Mouse (Mus musculus): ENCODE measurements at regions not wholly inside any gene's neighbourhood (a gene's known extent, or its start where the extent isn't known, plus 50 kb on each side); places are given as distances from the start of the nearest gene placed in this dataset.
A peak's percentile ranks its signal among the peaks of the same experiment; 100 is the strongest.

DNA sequence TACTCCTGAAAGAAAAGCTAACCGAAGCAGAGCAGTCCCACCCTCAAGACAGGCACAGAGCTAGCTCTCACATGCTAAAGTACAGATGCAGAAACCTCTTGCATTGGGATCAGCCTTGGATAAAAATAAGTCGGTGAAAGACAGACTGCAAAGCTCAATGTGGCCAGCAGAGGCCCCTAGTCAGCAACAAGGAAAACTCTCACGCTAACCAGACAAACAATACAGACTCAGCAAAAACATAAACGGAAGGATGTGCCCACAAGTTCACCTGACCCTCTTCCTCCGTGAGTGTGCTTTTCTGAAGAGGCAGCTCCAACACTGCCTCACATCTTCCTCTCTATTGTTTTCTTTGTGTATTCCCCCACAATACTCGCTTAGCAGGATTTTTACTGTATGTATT is 77.8 kb downstream of the Rpia start:
- DNase-seq (ENCODE audit: low spot score in 2 of 2): peak; percentile 28 to 75

DNA sequence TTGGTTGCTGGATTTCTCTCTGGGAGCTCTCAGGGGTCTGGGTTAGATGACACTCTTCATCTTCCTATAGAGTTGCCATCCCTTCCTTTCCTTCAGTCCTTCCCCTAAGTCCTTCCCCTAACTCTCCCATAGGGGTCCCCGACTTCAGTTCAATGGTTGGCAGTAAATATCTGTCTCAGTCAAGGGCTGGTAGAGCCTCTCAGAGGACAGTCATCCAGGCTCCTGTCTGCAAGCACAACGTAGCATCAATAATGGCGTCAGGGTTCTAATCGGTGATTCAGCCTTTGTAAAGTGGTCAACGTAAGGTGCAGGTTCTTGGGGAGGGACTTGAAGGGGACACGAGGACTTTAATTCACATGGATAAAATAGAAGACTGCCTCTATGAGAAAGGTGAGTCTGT is 78.4 kb downstream of the Rpia start:
- DNase-seq (ENCODE audit: low spot score in 2 of 2): no peak

DNA sequence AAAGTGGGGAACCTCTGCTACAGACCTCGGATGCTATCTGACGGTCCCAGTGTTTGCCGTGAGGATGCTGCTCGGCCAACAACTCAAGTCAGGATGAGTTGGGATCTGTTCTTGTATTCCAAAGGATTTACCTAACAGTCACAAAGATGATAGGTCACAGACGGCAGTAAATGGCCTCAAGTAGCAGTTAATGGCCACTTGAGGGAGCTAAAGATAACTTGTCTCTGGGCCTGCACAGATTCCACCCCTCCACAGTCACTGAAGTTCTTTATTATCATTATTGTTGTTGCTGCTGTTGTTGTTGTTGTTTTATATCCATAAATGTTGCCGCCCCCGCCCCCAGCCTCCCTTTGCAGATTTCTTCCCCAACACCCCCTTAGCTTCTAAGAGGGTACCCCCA is 78.9 kb downstream of the Rpia start:
- no peak for DNase-seq (ENCODE audit: low spot score in 2 of 2)

DNA sequence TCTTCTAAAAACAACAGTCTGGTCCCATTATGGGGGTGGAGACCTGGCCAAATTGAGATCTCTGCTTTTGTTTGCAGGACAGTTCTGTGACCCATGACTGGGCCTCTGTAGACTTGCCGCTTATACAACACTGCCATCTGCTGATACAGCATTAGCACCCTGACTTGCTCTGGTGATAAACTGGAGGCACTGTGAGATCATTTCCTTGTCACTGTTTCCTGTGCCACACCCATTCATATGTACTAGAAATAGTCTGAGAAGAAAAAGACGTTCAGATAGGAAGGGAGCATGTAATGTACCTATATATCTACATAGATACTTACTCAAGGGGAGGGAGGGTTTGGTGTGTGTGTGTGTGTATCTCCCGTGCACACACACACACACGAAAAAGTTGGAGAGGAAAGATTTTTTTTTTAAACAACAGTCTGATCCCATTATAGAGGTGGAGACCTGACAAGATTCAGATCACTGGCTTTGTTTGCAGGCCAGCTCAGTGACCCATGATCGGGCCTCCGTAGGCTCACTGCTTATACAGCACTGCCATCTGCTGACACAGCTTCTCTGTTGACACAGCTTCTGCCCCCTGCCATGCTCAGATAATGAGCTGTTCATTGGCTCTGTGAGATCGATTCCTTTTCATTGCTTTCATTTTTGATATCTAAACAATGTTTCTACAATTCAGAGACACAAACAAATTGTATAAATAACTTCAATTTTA is 82.5 kb downstream of the Rpia start:
- DNase-seq (ENCODE audit: low spot score in 2 of 2): no peak

DNA sequence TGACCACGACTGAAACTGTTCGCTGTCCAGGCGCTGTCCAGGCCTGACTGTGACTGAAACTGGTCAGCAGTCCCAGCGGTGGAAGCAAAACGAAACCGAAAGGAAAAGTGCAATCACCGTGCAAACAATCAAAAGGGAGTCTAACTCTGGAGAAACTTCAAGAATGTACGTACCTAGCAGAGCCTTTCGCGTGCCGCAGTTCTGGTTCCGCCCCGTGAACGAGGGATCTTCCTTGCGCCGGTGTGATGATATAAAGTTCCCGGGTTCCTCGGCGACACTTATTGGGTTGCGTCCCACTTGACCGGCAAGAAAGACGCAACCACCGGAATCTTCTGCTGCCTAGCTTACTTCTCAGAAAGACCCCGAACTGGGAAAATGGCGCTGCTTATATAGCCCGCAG is 96.4 kb downstream of the Rpia start:
- no peak for DNase-seq (ENCODE audit: low spot score in 2 of 2)

Data from layer of hippocampus, adult 8-10 months (tissue).